Mouse (Mus musculus) embryonic facial prominence, embryonic 10.5 days (tissue): ENCODE data around the gene Hoxc11. TPM values are rescaled to one million over a fixed set of nuclear protein-coding genes. Genes with fewer than 3 reads are reported as not detected.
A peak's percentile ranks its signal among the peaks of the same experiment; 100 is the strongest.

ENCODE experiments used
- DNase-seq: peaks from one replicate; pipeline ENCODE4 v3.0.0-alpha.2; 2017; ENCODE audit warnings: low spot score
- H3K27ac ChIP-seq: fragments of 300-500 bp; sonication (generic); replicated peaks from 2 replicates; pipeline ENCODE4 v1.5.1; 2016; ENCODE audit warnings: mild to moderate bottlenecking
- H3K27me3 ChIP-seq: fragments of 300-500 bp; sonication (generic); replicated peaks from 2 replicates; pipeline ENCODE4 v1.6.1; 2016; ENCODE audit warnings: low read depth, mild to moderate bottlenecking; ENCODE audit not compliant: poor library complexity, severe bottlenecking
- H3K36me3 ChIP-seq: fragments of 300-500 bp; sonication (generic); replicated peaks from 2 replicates; pipeline ENCODE4 v1.6.1; 2016; ENCODE audit warnings: mild to moderate bottlenecking, moderate library complexity
- H3K4me1 ChIP-seq: fragments of 300-500 bp; sonication (generic); 2 replicates; pipeline ENCODE4 v1.6.1; 2016
- H3K4me3 ChIP-seq: fragments of 300-500 bp; sonication (generic); 2 replicates; pipeline ENCODE4 v1.5.1; 2016; ENCODE audit warnings: mild to moderate bottlenecking, moderate library complexity
- H3K9me3 ChIP-seq: fragments of 300-500 bp; sonication (generic); 2 replicates; pipeline ENCODE4 v1.6.1; 2016; ENCODE audit warnings: mild to moderate bottlenecking
- WGBS: fragments of 180-500 bp; shearing (Covaris S2); methylation state at CpG from one replicate; pipeline ENCODE4 v1.1.7; 2016; 5-methylcytosine and 5-hydroxymethylcytosine counted together
- polyA plus RNA-seq: library from polyadenylated mRNA; unstranded; fragments of >200 nt; fragmentation: Nextera tagmentation; extraction: Ambion mirVana; gene quantifications from 2 replicates; pipeline ENCODE4 v1.2.1, GENCODE M21; 2016

Gene Hoxc11
- polyA plus RNA-seq, 1 experiment from 2014 or later = not detected

DNA sequence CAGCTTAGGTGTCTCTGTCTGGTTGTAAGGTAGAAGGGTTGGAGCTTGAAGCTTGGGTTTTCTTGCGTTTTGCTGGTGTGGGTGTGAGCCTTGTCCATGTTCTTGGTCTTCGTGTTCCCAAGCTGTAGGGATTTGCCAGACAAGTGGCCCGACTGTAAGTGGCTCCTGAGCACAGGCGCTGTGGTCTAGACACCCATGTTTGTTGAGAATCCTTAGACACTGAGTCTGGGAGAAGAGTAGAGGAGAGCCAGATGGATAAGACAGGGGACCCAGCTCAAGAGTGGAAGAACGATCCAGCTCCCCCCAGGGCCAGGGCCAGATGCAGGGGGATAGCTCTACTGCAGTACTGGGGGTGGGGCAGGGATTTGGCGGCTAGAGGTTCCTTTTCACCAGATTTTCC lies 18.5 kb downstream of the Hoxc11 start:
- no peaks in the 10 kb centered on the region for H3K4me1 ChIP-seq
- 4% methylated on average over 6 of the region's 6 CpGs for WGBS
- H3K4me3 ChIP-seq = no peak overlapping the region
- no peak for DNase-seq
- H3K27me3 ChIP-seq = peaks cover 100% of the 10 kb centered on the region
- no peaks in the 10 kb centered on the region for H3K9me3 ChIP-seq
- no peaks in the 10 kb centered on the region for H3K36me3 ChIP-seq
- H3K27ac ChIP-seq = no peak overlapping the region

DNA sequence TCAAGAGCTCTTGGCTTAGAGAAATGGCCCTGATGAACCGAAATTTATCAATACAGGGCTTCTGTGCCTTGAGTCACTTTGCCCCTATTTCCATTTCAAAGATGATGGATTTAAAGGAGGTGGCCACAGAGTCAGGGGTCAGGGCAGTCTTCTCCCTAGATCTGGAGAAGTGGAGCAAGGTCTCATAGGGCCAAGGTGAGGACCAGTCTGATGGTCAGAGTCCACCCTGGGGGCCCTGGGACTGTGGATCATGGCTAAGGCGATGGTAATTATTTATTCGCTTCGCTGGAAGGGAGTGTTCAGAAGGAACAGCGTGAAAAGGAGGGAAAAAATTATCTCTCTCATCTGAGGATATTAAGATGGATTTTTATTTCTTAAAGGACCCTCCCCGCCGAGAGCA lies 20.8 kb downstream of the Hoxc11 start:
- Histone ChIP-seq H3K4me1 (no peaks in the 10 kb centered on the region), H3K36me3 (no peaks in the 10 kb centered on the region), H3K27ac (no peak overlapping the region), H3K9me3 (no peaks in the 10 kb centered on the region), H3K27me3 (peaks cover 100% of the 10 kb centered on the region), H3K4me3 (no peak overlapping the region)
- DNase-seq = no peak
- WGBS = 5% methylated on average over 7 of the region's 7 CpGs

DNA sequence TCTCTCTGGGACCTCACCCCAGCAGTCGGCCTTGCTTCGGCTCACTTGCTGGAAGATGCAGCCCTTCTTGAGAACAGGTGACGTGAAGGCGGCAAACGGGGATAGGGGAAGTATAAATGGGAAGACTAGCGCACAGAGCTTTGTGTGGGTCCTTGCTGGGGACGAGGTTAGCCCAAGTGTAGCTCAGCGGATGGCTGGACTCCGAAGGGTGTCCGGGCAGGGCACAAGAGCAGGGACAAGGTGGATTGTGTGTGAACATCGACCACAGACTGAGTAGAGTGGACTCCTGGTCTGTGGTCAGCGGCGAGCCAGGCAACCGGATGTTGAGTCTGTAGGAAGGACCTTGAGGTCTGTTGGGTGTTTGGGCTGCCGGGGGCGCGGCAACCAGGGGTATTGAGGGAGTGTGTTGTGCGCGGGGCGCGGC lies 21.5 kb downstream of the Hoxc11 start:
- peaks cover 100% of the 10 kb centered on the region for H3K27me3 ChIP-seq
- H3K36me3 ChIP-seq = no peaks in the 10 kb centered on the region
- no peak overlapping the region for H3K27ac ChIP-seq
- 1% methylated on average over 21 of the region's 21 CpGs for WGBS
- peak; percentile 57 for DNase-seq
- H3K4me3 ChIP-seq = no peak overlapping the region
- H3K4me1 ChIP-seq = no peaks in the 10 kb centered on the region
- no peaks in the 10 kb centered on the region for H3K9me3 ChIP-seq

DNA sequence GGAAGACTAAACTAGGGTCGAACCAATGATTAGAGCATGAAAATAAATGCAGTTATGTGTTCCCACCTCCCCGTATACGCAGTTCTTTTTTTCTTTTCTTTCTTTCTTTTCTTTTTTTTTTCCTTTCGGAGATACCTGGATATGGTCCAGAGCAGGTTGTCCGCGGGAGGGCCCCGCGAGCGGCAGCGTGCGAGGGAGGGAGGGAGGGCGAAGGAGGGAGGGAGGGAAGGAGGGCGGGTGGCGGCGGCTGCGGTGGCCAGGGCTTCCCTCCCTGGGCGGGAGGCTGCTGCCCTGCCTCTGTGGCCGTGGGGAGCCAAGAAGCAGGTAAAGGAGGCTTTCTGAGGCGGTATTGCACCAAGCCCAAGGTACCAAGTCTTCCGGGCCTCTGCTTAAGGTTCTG lies 21.9 kb downstream of the Hoxc11 start, which contains the start of gene Hoxc9:
Gene Hoxc9 (plus strand): TSS at position 269 of the 400 bp plus-strand sequence.
- peaks cover 100% of the 10 kb centered on the region for H3K27me3 ChIP-seq
- H3K9me3 ChIP-seq = no peaks in the 10 kb centered on the region
- no peak within 1 kb of the TSS for H3K27ac ChIP-seq
- no peak for DNase-seq
- H3K4me3 ChIP-seq = no peak within 1 kb of the TSS
- no peaks in the 10 kb centered on the region for H3K36me3 ChIP-seq
- WGBS = under 1% methylated on average over 20 of the region's 20 CpGs
- H3K4me1 ChIP-seq = no peaks in the 10 kb centered on the region

DNA sequence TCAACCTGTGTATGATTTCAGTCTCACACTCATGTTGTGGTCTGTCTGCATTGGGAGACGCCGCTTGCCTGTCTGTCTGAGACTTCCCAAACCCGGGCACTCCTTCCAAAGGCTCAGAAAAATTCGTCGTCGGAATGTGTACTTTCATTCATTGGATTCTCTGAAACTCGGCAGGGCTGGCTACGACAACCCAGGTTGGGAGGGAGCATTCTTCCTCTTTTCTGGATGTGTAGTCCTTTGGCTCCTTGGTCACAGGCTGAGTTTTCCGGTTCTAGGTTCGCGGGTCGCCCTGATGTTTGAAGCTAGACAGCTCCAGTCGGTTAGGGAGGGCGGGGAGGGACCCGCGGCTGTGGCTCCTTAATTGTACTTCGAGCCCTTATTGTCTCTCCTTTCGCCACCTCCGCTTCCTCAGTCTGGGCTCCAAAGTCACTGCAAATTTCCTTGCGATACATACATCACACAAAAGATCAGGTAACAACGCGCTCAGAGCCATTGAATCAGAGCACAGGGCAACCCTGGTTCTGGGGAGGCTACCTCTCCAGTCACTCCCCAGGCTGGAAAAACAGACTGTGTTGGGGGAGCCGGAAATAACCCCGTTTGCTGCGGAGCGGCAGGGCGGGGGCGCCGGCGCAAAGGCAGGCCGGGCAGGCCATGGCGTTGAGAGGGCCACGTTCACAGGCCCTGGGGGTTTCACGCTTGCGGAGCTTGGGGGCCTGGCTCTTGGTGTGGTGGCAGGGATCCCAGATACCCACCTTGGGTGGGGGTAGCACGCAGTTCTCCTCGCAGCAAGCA lies 22.6 kb downstream of the Hoxc11 start:
- H3K27ac ChIP-seq = no peak overlapping the region
- no peaks in the 10 kb centered on the region for H3K9me3 ChIP-seq
- peaks cover 6% of the 10 kb centered on the region for H3K4me1 ChIP-seq
- WGBS = under 1% methylated on average over 37 of the region's 37 CpGs
- DNase-seq = no peak
- H3K27me3 ChIP-seq = peaks cover 100% of the 10 kb centered on the region
- no peak overlapping the region for H3K4me3 ChIP-seq
- H3K36me3 ChIP-seq = no peaks in the 10 kb centered on the region

DNA sequence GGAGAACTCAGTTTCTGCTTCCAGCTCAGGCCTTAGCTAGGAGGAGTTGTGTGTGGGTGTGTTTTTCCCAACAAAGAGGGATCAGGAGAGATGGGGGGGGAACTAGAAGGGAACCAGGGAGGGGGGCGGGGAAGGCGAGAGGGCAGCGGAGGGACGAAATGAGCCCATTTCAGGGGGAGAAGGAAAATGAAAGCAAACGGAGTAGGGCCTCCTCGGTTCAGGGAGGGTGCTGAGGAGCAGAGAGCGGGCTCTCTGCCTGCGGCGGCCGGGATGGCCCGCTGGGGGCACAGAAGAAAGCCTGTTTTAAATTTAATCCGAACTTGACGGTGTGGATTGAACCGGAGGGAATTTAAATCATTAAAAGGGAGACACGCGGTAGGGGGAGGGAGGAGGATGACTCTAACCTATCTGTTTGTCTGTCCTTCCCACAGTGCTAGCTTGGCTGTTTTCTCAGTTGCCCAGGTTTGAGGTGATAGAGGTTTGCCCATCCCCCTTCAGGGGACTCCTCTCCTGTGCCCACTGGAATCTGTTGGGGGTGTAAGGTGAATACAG lies 23.3 kb downstream of the Hoxc11 start:
- peaks cover 10% of the 10 kb centered on the region for H3K4me1 ChIP-seq

DNA sequence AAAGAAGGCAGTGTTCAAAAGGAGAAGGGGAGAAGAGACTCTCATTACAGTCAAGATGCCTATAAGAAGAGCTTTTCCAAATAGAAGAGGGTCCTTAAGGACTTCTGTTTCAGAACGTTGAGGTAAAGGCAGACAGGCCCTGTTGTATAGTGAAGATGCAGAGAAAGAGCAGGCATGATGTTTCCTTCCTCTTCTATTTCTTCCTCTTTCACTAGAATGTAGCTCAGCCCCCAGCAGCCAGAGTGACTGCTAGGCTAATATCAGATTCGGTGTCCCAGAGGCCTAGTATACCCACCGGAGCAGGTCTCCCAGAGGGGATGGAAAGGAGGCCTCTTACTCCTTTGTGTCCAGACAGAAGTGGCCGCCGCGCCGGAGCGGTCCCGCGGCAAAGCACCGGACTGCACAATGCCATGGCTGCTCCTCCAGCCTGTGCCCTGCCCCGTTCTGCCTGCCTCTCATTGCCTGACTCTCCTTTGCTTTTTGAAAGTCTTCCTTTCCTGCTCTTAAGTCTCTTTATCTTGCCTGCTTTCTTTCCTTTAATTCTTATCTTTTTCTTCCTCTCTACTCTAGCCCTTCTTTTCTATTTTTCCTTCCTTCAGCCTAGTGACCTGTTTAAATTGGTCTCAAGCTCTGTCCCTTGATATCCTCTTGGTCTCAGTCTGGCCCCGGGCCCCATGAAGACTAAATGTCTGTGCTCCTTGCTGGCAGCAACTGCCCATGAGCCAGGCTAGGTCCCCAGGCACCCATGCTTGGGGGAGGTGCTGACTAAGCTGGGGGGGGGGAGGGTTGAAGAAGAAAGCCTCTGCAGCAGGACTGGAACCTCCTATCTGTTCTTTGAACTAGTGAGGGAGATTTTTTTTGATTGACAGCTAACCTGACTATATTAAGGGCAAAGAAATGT lies 24.6 kb downstream of the Hoxc11 start:
- H3K9me3 ChIP-seq = no peaks in the 10 kb centered on the region
- no peaks in the 10 kb centered on the region for H3K36me3 ChIP-seq
- WGBS = under 1% methylated on average over 13 of the region's 13 CpGs
- no peak overlapping the region for H3K27ac ChIP-seq
- no peak overlapping the region for H3K4me3 ChIP-seq
- no peak for DNase-seq
- peaks cover 100% of the 10 kb centered on the region for H3K27me3 ChIP-seq
- peaks cover 10% of the 10 kb centered on the region for H3K4me1 ChIP-seq

More for the DNA sequence above, 23.3 kb downstream of the Hoxc11 start:
- no peak for DNase-seq
- no peak overlapping the region for H3K4me3 ChIP-seq
- H3K27me3 ChIP-seq = peaks cover 100% of the 10 kb centered on the region
- H3K9me3 ChIP-seq = no peaks in the 10 kb centered on the region
- 1% methylated on average over 16 of the region's 16 CpGs for WGBS
- H3K27ac ChIP-seq = no peak overlapping the region
- no peaks in the 10 kb centered on the region for H3K36me3 ChIP-seq

DNA sequence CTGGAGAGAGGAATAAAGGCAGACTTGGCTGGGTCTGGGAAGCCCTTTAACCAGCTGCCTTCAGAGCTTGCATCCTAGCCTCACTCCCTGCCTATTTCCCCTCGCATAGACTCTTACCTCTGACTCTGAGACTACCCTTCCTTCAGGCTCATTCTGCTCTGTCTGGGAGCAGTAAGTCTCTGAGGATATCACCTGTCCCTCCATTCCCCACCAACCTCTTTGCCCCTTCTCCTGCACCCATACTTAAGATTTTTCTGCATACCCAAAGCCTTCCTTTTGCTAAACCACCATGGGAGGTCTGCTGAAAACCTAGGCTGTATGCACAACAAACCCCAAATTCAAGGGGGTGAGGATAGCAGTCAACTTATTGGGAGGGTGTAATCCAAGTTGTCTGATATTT lies 25.7 kb downstream of the Hoxc11 start:
- Histone ChIP-seq H3K27me3 (peaks cover 100% of the 10 kb centered on the region), H3K4me3 (no peak overlapping the region), H3K36me3 (no peaks in the 10 kb centered on the region), H3K9me3 (no peaks in the 10 kb centered on the region), H3K27ac (no peak overlapping the region), H3K4me1 (peaks cover 10% of the 10 kb centered on the region)
- WGBS = 3% methylated on average over 1 of the region's 1 CpGs
- DNase-seq = no peak

DNA sequence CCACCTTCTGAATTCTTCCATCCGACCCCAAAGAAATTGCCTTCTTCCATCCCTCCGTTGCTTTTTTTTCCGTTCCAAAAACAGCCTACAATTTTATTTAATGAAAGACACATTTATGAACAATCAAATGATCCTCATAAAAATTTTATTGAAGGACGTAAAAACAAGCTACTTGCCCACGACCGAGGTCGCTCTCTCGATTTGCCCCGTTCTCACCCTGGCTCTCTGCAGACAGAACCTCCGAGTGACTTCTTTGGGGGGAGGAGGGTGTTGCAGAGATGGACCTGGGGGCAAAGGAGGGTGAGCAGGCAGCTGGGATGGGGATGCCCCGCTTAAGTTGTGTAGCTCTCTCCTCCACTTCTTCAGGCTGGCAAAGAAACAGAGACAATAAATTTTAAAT lies 26.1 kb downstream of the Hoxc11 start:
- Histone ChIP-seq H3K27me3 (peaks cover 100% of the 10 kb centered on the region), H3K9me3 (no peaks in the 10 kb centered on the region), H3K4me1 (peaks cover 10% of the 10 kb centered on the region), H3K27ac (no peak overlapping the region), H3K4me3 (no peak overlapping the region), H3K36me3 (no peaks in the 10 kb centered on the region)
- DNase-seq = no peak
- WGBS = 3% methylated on average over 11 of the region's 11 CpGs

DNA sequence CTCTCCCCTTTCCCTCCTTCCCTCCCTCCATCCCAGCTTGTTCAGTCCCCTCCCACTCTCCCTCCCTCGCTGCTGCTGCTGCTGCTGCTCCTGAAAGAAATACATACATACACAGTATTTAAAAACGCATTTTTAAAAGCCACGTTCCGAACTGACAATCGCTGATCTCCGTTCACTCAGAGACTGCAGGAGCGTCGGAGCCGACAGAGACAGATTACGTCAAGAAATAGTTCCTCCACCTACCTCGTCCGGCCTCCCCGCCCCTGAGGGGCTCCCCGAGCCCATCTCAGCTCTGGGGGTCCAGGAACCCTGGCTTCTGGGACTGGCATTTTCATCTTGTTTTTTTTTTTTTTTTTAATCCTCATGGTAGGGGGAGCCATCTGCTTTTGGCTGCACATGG lies 26.7 kb downstream of the Hoxc11 start:
- H3K4me1 ChIP-seq = peaks cover 10% of the 10 kb centered on the region
- no peak for DNase-seq
- no peaks in the 10 kb centered on the region for H3K9me3 ChIP-seq
- H3K27me3 ChIP-seq = peaks cover 100% of the 10 kb centered on the region
- H3K27ac ChIP-seq = no peak overlapping the region
- no peaks in the 10 kb centered on the region for H3K36me3 ChIP-seq
- under 1% methylated on average over 14 of the region's 14 CpGs for WGBS
- H3K4me3 ChIP-seq = peak overlapping the region; percentile 47

DNA sequence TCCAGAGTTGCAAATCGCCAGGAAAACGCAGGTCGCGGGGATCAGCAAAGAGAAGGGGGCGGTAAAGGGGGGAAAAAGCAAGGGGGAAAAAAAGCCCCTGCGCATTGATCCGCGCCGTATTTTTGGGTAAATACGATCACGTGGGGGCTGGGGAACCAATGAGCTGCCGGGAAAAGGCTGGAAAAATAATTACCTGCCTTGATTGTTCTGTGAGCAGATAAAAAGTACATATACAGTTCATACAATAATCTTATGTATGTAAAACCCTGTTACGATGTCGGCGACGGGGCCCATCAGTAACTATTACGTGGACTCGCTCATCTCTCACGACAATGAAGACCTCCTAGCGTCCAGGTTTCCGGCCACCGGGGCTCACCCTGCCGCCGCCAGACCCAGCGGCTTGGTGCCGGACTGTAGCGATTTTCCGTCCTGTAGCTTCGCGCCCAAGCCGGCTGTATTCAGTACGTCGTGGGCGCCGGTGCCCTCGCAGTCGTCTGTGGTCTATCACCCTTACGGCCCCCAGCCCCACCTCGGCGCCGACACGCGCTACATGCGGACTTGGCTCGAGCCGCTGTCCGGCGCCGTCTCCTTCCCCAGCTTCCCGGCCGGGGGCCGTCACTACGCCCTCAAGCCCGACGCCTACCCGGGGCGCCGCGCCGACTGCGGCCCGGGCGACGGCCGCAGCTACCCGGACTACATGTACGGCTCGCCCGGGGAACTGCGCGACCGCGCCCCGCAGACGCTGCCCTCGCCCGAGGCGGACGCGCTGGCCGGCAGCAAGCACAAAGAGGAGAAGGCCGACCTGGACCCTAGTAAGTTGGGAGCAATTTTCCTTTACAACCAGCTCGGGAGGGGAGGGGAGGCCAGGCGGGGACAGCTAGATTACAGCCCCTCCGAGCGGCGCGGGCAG lies 27.4 kb downstream of the Hoxc11 start:
- Histone ChIP-seq H3K4me1 (peaks cover 10% of the 10 kb centered on the region), H3K9me3 (no peaks in the 10 kb centered on the region), H3K4me3 (peak overlapping the region; percentile 47), H3K27me3 (peaks cover 100% of the 10 kb centered on the region), H3K27ac (no peak overlapping the region), H3K36me3 (no peaks in the 10 kb centered on the region)
- WGBS = under 1% methylated on average over 88 of the region's 88 CpGs
- peak; percentile 72 for DNase-seq

DNA sequence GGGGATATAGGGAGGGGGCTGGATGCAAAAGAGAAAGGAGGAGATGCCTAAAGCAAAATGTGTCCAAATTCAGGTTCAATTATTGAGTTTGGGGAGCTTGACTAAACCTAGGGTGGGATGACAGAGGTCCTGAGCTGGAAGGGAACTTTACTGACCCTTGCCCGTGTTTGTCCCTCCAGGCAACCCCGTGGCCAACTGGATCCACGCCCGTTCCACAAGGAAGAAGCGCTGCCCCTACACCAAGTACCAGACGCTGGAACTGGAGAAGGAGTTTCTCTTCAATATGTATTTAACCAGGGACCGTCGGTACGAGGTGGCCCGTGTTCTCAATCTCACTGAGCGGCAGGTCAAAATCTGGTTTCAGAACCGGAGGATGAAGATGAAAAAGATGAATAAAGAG lies 29.5 kb downstream of the Hoxc11 start:
- H3K4me3 ChIP-seq = no peak overlapping the region
- H3K27ac ChIP-seq = no peak overlapping the region
- DNase-seq = no peak
- H3K36me3 ChIP-seq = no peaks in the 10 kb centered on the region
- peaks cover 100% of the 10 kb centered on the region for H3K27me3 ChIP-seq
- H3K4me1 ChIP-seq = peaks cover 10% of the 10 kb centered on the region
- 1% methylated on average over 12 of the region's 12 CpGs for WGBS
- no peaks in the 10 kb centered on the region for H3K9me3 ChIP-seq
